In genomic region chr1:34879611-34880010, GRCm38 (mm10) we compare ENCODE assay signal across 28 mouse cellular contexts. TPM values are rescaled to one million over a fixed set of nuclear protein-coding genes. Genes with fewer than 3 reads are reported as not detected.
DNase-seq lines count a peak whose midpoint lies in the region; ATAC-seq and TF ChIP-seq lines count a peak whose summit lies in the region.
"Had no signal": no experiment of that assay in that cellular context is flagged by ENCODE, and none has a peak within 500 bp of the region (broad histone marks: within the 10 kb centered on the region; RNA-seq: fewer than 3 reads in every experiment).

No protein-coding gene starts in this region.

- no peak overlapping the region for H3K9ac ChIP-seq in forebrain, embryonic 11.5 days (ENCODE audit: low read length)
- no peak overlapping the region for H3K9ac ChIP-seq in forebrain, postnatal 0 days
- no peak overlapping the region for H3K9ac ChIP-seq in liver, embryonic 11.5 days (ENCODE audit: low read depth, low read length)
- no peak overlapping the region for H3K9ac ChIP-seq in MEL (ENCODE audit: control insufficient read depth, low read depth, low read length, poor library complexity, severe bottlenecking)
- H3K9ac ChIP-seq: embryonic facial prominence, embryonic 13.5 days; embryonic facial prominence, embryonic 15.5 days; forebrain, embryonic 13.5 days; forebrain, embryonic 15.5 days had no signal

- 89% methylated on average over 6 of the region's 6 CpGs for WGBS in forebrain, embryonic 11.5 days
- WGBS in forebrain, postnatal 0 days: 82% methylated on average over 6 of the region's 6 CpGs
- WGBS in heart, embryonic 10.5 days: 33% methylated on average over 6 of the region's 6 CpGs
- 69% methylated on average over 6 of the region's 6 CpGs for WGBS in liver, embryonic 11.5 days

- no peak for TF ChIP-seq RAD21 in MEL (IDR thresholded peaks at IDR 0.05; ENCODE audit: low read depth, low read length)

- no peak overlapping the region for H3K27ac ChIP-seq in forebrain, embryonic 11.5 days (ENCODE audit: low read depth, low read length)
- H3K27ac ChIP-seq in forebrain, postnatal 0 days (ENCODE audit: low read depth, low read length): no peak overlapping the region
- H3K27ac ChIP-seq in heart, embryonic 10.5 days: no peak overlapping the region
- H3K27ac ChIP-seq in liver, embryonic 11.5 days (ENCODE audit: low read depth, low read length): no peak overlapping the region
- no peak overlapping the region for H3K27ac ChIP-seq in MEL (ENCODE audit: control insufficient read depth, low read depth, low read length)
- H3K27ac ChIP-seq: embryonic facial prominence, embryonic 13.5 days; embryonic facial prominence, embryonic 15.5 days; forebrain, embryonic 10.5 days; forebrain, embryonic 13.5 days; forebrain, embryonic 15.5 days had no signal

- TF ChIP-seq POLR2A in MEL (IDR thresholded peaks at IDR 0.05; ENCODE audit: control insufficient read depth in 1 of 2, insufficient read depth in 1 of 2, low read depth in 1 of 2, low read length in 2 of 2, poor library complexity in 1 of 2): no peak

- no peak for TF ChIP-seq CTCF in forebrain, postnatal 0 days (IDR thresholded peaks at IDR 0.05; ENCODE audit: low read depth)
- no peak for TF ChIP-seq CTCF in MEL (IDR thresholded peaks at IDR 0.05 in 2 of 3, conservative IDR thresholded peaks at IDR 0.05 in 1 of 3; ENCODE audit: control insufficient read depth in 1 of 3, insufficient read depth in 1 of 3, low read depth in 2 of 3, low read length in 3 of 3, poor library complexity in 1 of 3, severe bottlenecking in 1 of 3)

- H3K4me2 ChIP-seq in forebrain, embryonic 11.5 days (ENCODE audit: low read depth, low read length, severe bottlenecking): no peak overlapping the region
- no peak overlapping the region for H3K4me2 ChIP-seq in forebrain, postnatal 0 days (ENCODE audit: low read depth)
- H3K4me2 ChIP-seq in liver, embryonic 11.5 days: no peak overlapping the region
- H3K4me2 ChIP-seq: embryonic facial prominence, embryonic 13.5 days; embryonic facial prominence, embryonic 15.5 days; forebrain, embryonic 13.5 days; forebrain, embryonic 15.5 days had no signal

- ATAC-seq in forebrain, embryonic 11.5 days (replicated peaks; ENCODE audit: low FRiP score): no peak
- ATAC-seq in forebrain, postnatal 0 days: no peak
- no peak for ATAC-seq in liver, embryonic 11.5 days (replicated peaks; ENCODE audit: low FRiP score)
- ATAC-seq: CD4-positive, CD25-positive, alpha-beta regulatory T cell, adult 4 months; forebrain, embryonic 13.5 days; forebrain, embryonic 15.5 days had no signal

- no peaks in the 10 kb centered on the region; the same call in 1 of the 2 replicates for H3K36me3 ChIP-seq in forebrain, embryonic 11.5 days (ENCODE audit: control insufficient read depth, insufficient read depth, low read length)
- peaks cover 35% of the 10 kb centered on the region for H3K36me3 ChIP-seq in forebrain, postnatal 0 days (ENCODE audit: insufficient read depth)
- peaks cover 17% of the 10 kb centered on the region; the same call in 1 of the 2 replicates for H3K36me3 ChIP-seq in heart, embryonic 10.5 days
- no peaks in the 10 kb centered on the region; the same call in 1 of the 2 replicates for H3K36me3 ChIP-seq in liver, embryonic 11.5 days (ENCODE audit: control insufficient read depth, insufficient read depth, low read length)
- peaks cover 0 to 2% of the 10 kb centered on the region in 2 experiments; a peak in 1 of 4 replicates for H3K36me3 ChIP-seq in MEL (ENCODE audit: control insufficient read depth in 1 of 2, insufficient read depth in 2 of 2, low read length in 2 of 2)
- H3K36me3 ChIP-seq: embryonic facial prominence, embryonic 13.5 days; embryonic facial prominence, embryonic 15.5 days; G1E had no signal

- intact Hi-C loops in heart, postnatal 25 days (cut with DNase I): no loop called here

- TF ChIP-seq EP300 in MEL (IDR thresholded peaks at IDR 0.05; ENCODE audit: low read depth in 1 of 2, low read length in 2 of 2): no peak

- H3K79me2 ChIP-seq in MEL (ENCODE audit: control insufficient read depth, insufficient read depth, low read length, poor library complexity): no peaks in the 10 kb centered on the region

- no peaks in the 10 kb centered on the region for H3K9me3 ChIP-seq in forebrain, embryonic 11.5 days (ENCODE audit: control insufficient read depth, low read length)
- H3K9me3 ChIP-seq in forebrain, postnatal 0 days (ENCODE audit: low read length): no peaks in the 10 kb centered on the region
- H3K9me3 ChIP-seq in heart, embryonic 10.5 days: no peaks in the 10 kb centered on the region
- H3K9me3 ChIP-seq in liver, embryonic 11.5 days (ENCODE audit: control insufficient read depth, low read length): no peaks in the 10 kb centered on the region
- no peaks in the 10 kb centered on the region for H3K9me3 ChIP-seq in MEL (replicated peaks; ENCODE audit: insufficient read depth, low read length)
- H3K9me3 ChIP-seq: embryonic facial prominence, embryonic 13.5 days; embryonic facial prominence, embryonic 15.5 days; forebrain, embryonic 15.5 days had no signal

- no peaks in the 10 kb centered on the region for H3K4me1 ChIP-seq in forebrain, embryonic 11.5 days (replicated peaks; ENCODE audit: control insufficient read depth, insufficient read depth, low read length)
- H3K4me1 ChIP-seq in forebrain, postnatal 0 days (ENCODE audit: insufficient read depth): no peaks in the 10 kb centered on the region
- peaks cover 17% of the 10 kb centered on the region for H3K4me1 ChIP-seq in heart, embryonic 10.5 days
- H3K4me1 ChIP-seq in liver, embryonic 11.5 days (replicated peaks; ENCODE audit: control insufficient read depth, insufficient read depth, low read length): no peaks in the 10 kb centered on the region
- peaks cover 0 to 3% of the 10 kb centered on the region in 2 experiments; a peak in 2 of 4 replicates for H3K4me1 ChIP-seq in MEL (ENCODE audit: control insufficient read depth in 1 of 2, insufficient read depth in 2 of 2, low read length in 2 of 2)
- H3K4me1 ChIP-seq: embryonic facial prominence, embryonic 13.5 days; embryonic facial prominence, embryonic 15.5 days; forebrain, embryonic 10.5 days; forebrain, embryonic 13.5 days; forebrain, embryonic 15.5 days had no signal

- DNase-seq in forebrain, embryonic 11.5 days (ENCODE audit: low spot score): peak; percentile 13
- no peak for DNase-seq in forebrain, postnatal 0 days
- peak; percentile 70 for DNase-seq in heart, embryonic 10.5 days (ENCODE audit: low spot score)
- no peak for DNase-seq in heart, postnatal 25 days (ENCODE audit: low spot score)
- DNase-seq in liver, embryonic 11.5 days (ENCODE audit: low spot score): peak; percentile 21
- DNase-seq in liver: no peak
- DNase-seq in MEL (ENCODE audit: low read depth, low spot score): peak; percentile 52
- DNase-seq in frontal cortex, postnatal 25 days (ENCODE audit: low spot score in 2 of 2): no peak
- DNase-seq: adrenal gland, adult 2 months; adrenal gland, postnatal 10 days; adrenal gland, postnatal 25 days; B cell, adult 2 months; cerebellum, adult 11 months; cerebellum, adult 18-20 months; cerebellum, adult 8-10 months; cerebellum, adult 9-11 months; cerebellum, postnatal 14 days; cerebellum, postnatal 36 days; embryo, embryonic 11 days had no signal

- no peaks in the 10 kb centered on the region for H3K27me3 ChIP-seq in forebrain, embryonic 11.5 days (ENCODE audit: control insufficient read depth, insufficient read depth, low read length)
- no peaks in the 10 kb centered on the region for H3K27me3 ChIP-seq in forebrain, postnatal 0 days (ENCODE audit: insufficient read depth, low read length)
- no peaks in the 10 kb centered on the region for H3K27me3 ChIP-seq in heart, embryonic 10.5 days (ENCODE audit: insufficient read depth, poor library complexity, severe bottlenecking)
- H3K27me3 ChIP-seq in liver, embryonic 11.5 days (replicated peaks; ENCODE audit: control insufficient read depth, insufficient read depth, low read length): no peaks in the 10 kb centered on the region
- no peaks in the 10 kb centered on the region; a peak in 1 of 4 replicates for H3K27me3 ChIP-seq in MEL (ENCODE audit: control insufficient read depth in 1 of 2, insufficient read depth in 2 of 2, low read length in 2 of 2)
- H3K27me3 ChIP-seq: CH12.LX; embryonic facial prominence, embryonic 13.5 days; embryonic facial prominence, embryonic 15.5 days; forebrain, embryonic 13.5 days; forebrain, embryonic 15.5 days had no signal

- no peak overlapping the region for H3K4me3 ChIP-seq in forebrain, embryonic 11.5 days (ENCODE audit: low read depth, low read length)
- H3K4me3 ChIP-seq in forebrain, postnatal 0 days (ENCODE audit: low read depth, low read length): no peak overlapping the region
- no peak overlapping the region for H3K4me3 ChIP-seq in heart, embryonic 10.5 days
- H3K4me3 ChIP-seq in liver, embryonic 11.5 days (ENCODE audit: low read depth, low read length): no peak overlapping the region
- no peak overlapping the region for H3K4me3 ChIP-seq in MEL (ENCODE audit: control insufficient read depth in 1 of 2, insufficient read depth in 1 of 2, low read depth in 2 of 2, low read length in 2 of 2)
- H3K4me3 ChIP-seq: embryonic facial prominence, embryonic 13.5 days; embryonic facial prominence, embryonic 15.5 days; erythroblast, embryonic 14.5 days; forebrain, embryonic 10.5 days; forebrain, embryonic 13.5 days; forebrain, embryonic 15.5 days had no signal

RNA-seq across cellular contexts. Expression of gene Plekhb2, which starts 29.8 kb away (rescaled TPM):
- polyA plus RNA-seq in forebrain, embryonic 11.5 days (2014; fragmentation: Nextera tagmentation; extraction: Ambion mirVana): 50.2 and 50.3 TPM in 2 replicates
- total RNA-seq in forebrain, postnatal 0 days (2014; rRNA removed): 74.1 and 80.5 TPM in 2 replicates
- polyA plus RNA-seq in forebrain, postnatal 0 days (2015; fragmentation: Nextera tagmentation; extraction: Ambion mirVana): 72.6 and 86.1 TPM in 2 replicates
- polyA plus RNA-seq in heart, embryonic 10.5 days (2016; fragmentation: Nextera tagmentation; extraction: Ambion mirVana): 37.8 and 65.1 TPM in 2 replicates
- total RNA-seq in heart, postnatal 25 days (2021): 100 to 1,000 TPM; 102 to 114 TPM
- polyA plus RNA-seq in liver, embryonic 11.5 days (2014; fragmentation: Nextera tagmentation; extraction: Ambion mirVana): 18.0 and 19.5 TPM in 2 replicates
- total RNA-seq in MEL (2012; rRNA removed): 14.6 and 16.8 TPM in 2 replicates
- 10 to 100 TPM in 1 of 2 experiments, not detected in 1; 22.2 TPM for polyA plus RNA-seq in MEL (2012; ENCODE audit: insufficient read depth in 1 of 2, insufficient read length in 2 of 2, low read depth in 1 of 2, low replicate concordance in 2 of 2, missing spikeins in 1 of 2)

RNA-seq across cellular contexts. Expression of gene Fam168b, which starts 36.7 kb away (rescaled TPM):
- 147 and 156 TPM in 2 replicates for polyA plus RNA-seq in forebrain, embryonic 11.5 days (2014; fragmentation: Nextera tagmentation; extraction: Ambion mirVana)
- 244 and 334 TPM in 2 replicates for total RNA-seq in forebrain, postnatal 0 days (2014; rRNA removed)
- 81.9 and 100 TPM in 2 replicates for polyA plus RNA-seq in forebrain, postnatal 0 days (2015; fragmentation: Nextera tagmentation; extraction: Ambion mirVana)
- 66.7 and 73.6 TPM in 2 replicates for polyA plus RNA-seq in heart, embryonic 10.5 days (2016; fragmentation: Nextera tagmentation; extraction: Ambion mirVana)
- 10 to 100 TPM; 43.0 to 45.3 TPM for total RNA-seq in heart, postnatal 25 days (2021)
- 54.5 and 56.3 TPM in 2 replicates for polyA plus RNA-seq in liver, embryonic 11.5 days (2014; fragmentation: Nextera tagmentation; extraction: Ambion mirVana)
- total RNA-seq in MEL (2012; rRNA removed): 72.7 and 78.9 TPM in 2 replicates
- polyA plus RNA-seq in MEL (2012; ENCODE audit: insufficient read depth in 1 of 2, insufficient read length in 2 of 2, low read depth in 1 of 2, low replicate concordance in 2 of 2, missing spikeins in 1 of 2): 100 to 1,000 TPM in 1 of 2 experiments, 10 to 100 TPM in 1; 97.4 to 136 TPM

Comparison
In these comparisons a context has a peak if more than half of its experiments do, and no peak if none do; other contexts are left out.
1. DNase-seq: peak in forebrain, embryonic 11.5 days (single experiment), heart, embryonic 10.5 days (single experiment), liver, embryonic 11.5 days (single experiment) and MEL (single experiment); none in forebrain, postnatal 0 days (single experiment), heart, postnatal 25 days (single experiment), liver (single experiment) and frontal cortex, postnatal 25 days (0 of 2).